Mouse (Mus musculus) ES-E14 (cell line): ENCODE measurements around the gene Gramd1b. TPM values are rescaled to one million over a fixed set of nuclear protein-coding genes. Genes with fewer than 3 reads are reported as not detected.

Experiments used
- DNase-seq: peaks from one replicate; pipeline ENCODE4 v3.0.0-alpha.2; 2013; ENCODE audit warnings: low read depth, low spot score
- H3K27ac ChIP-seq: 2 replicates; pipeline ENCODE4 v1.5.1; 2012; ENCODE audit warnings: low read depth, mild to moderate bottlenecking, low read length, moderate library complexity, mixed read lengths; ENCODE audit not compliant: poor library complexity, insufficient read depth, severe bottlenecking
- H3K36me3 ChIP-seq: 2 replicates; pipeline ENCODE4 v1.6.1; 2012; ENCODE audit warnings: mild to moderate bottlenecking, low read length, moderate library complexity, mixed read lengths; ENCODE audit not compliant: control insufficient read depth, poor library complexity, insufficient read depth, severe bottlenecking
- H3K4me1 ChIP-seq, 2 experiments: fragments of 150-350 bp in 1 of 2; sonication (generic) in 1 of 2; 2 replicates each; pipeline ENCODE4 v1.6.1; 2012; ENCODE audit warnings: low read length in 2 of 2, mild to moderate bottlenecking in 1 of 2, mixed read lengths in 1 of 2; ENCODE audit not compliant: control insufficient read depth in 2 of 2, insufficient read depth in 2 of 2, poor library complexity in 1 of 2
- H3K4me3 ChIP-seq, 2 experiments: fragments of 150-350 bp in 1 of 2; sonication (generic) in 1 of 2; 2 replicates each; pipeline ENCODE4 v1.5.1; 2012; ENCODE audit warnings: low read length in 2 of 2, low read depth in 1 of 2, mild to moderate bottlenecking in 1 of 2, mixed read lengths in 1 of 2; ENCODE audit not compliant: insufficient read depth in 1 of 2, poor library complexity in 1 of 2, severe bottlenecking in 1 of 2
- H3K9ac ChIP-seq: 2 replicates; pipeline ENCODE4 v1.6.1; 2012; ENCODE audit warnings: low read depth, mild to moderate bottlenecking, low read length, mixed read lengths; ENCODE audit not compliant: poor library complexity, insufficient read depth, severe bottlenecking
- H3K9me3 ChIP-seq: fragments of 150-350 bp; sonication (generic); 2 replicates; pipeline ENCODE4 v1.6.1; 2012; ENCODE audit warnings: low read depth, mild to moderate bottlenecking, low read length; ENCODE audit not compliant: control insufficient read depth, insufficient read depth
- CHD2 ChIP-seq: IDR thresholded peaks from 2 replicates; pipeline ENCODE4 v1.6.1; 2014; ENCODE audit warnings: mild to moderate bottlenecking, low read depth, low read length, inconsistent platforms
- HCFC1 ChIP-seq: IDR thresholded peaks from 2 replicates; pipeline ENCODE4 v1.6.1; 2012; ENCODE audit warnings: low read length, inconsistent platforms, borderline replicate concordance; ENCODE audit not compliant: insufficient read depth
- MAFK ChIP-seq: IDR thresholded peaks from 2 replicates; pipeline ENCODE4 v1.6.1; 2014; ENCODE audit warnings: mild to moderate bottlenecking, low read depth, low read length, inconsistent platforms; ENCODE audit not compliant: insufficient read depth
- ZC3H11A ChIP-seq: IDR thresholded peaks from 2 replicates; pipeline ENCODE4 v1.6.1; 2012; ENCODE audit warnings: low read depth, mild to moderate bottlenecking, inconsistent platforms, low read length, borderline replicate concordance
- ZNF384 ChIP-seq: IDR thresholded peaks from 2 replicates; pipeline ENCODE4 v1.6.1; 2012; ENCODE audit warnings: low read depth, low read length, inconsistent platforms
- in situ Hi-C, 2 experiments: fragments of 600-800 bp; cut with MboI; formaldehyde crosslinking; loops; one replicate each; pipeline ENCODE4 v1.15.1; 2025; ENCODE audit warnings: low sequenced_read_pairs in 2 of 2, inconsistent platforms in 1 of 2; ENCODE audit not compliant: unreplicated experiment in 2 of 2
- total RNA-seq: library from RNA; depleted of rRNA; stranded (reverse); fragments of 300-350 nt; gene quantifications from 2 replicates; pipeline ENCODE4 v1.2.3, GENCODE M21; 2012

Gramd1b gene
- total RNA-seq, 1 experiment: 24.1 TPM

DNA sequence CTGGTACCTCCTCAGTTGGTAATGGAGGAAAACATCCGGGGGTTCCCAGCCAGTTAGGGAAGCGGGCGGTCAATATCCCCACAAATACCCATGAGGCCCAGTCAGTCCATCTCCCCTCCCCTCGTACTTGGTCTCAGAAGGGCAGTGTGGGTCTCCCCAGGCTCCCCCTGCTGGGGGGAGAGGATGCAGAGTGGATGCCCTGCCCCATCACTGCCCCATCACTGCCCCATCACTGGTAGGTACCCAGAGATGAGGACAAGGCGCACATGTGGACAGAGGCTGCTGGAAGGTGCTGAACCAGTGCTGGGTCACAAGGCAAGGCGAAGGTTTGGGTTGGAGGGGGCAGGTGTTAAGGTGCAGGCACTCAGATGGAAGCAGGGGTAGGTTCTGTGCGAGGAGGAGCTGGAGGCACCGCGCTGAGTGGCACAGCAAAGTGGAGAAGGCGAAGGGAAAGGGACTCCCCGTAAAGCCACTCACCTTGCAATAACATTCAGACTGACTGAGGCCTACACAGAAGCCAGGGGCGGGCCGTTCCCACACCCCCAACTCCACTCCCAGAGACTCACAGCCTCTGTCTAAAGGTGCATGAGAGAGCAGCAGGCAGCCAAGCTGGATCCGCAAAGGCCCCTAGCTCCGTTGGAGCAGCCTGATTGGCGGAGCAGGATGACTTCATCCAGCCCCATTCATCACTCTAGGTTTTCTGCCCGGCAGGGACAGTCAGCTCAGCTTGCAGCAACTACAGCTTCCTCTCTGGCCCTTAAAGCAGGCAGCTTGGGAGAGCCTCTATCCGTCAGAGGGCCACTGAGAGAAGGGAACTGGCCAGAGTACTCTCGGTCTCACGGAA is 139.1 kb downstream of the Gramd1b start:
- DNase-seq: no peak
- H3K27ac ChIP-seq: no peak overlapping the region
- no peak for TF ChIP-seq CHD2
- no peak for TF ChIP-seq ZC3H11A
- TF ChIP-seq MAFK: no peak
- no peak for TF ChIP-seq HCFC1
- TF ChIP-seq ZNF384: no peak
- peaks cover 4 to 13% of the 10 kb centered on the region in 2 experiments; a peak in 3 of 4 replicates for H3K4me1 ChIP-seq
- H3K9me3 ChIP-seq: no peaks in the 10 kb centered on the region
- peak overlapping the region; percentile 40 to 45 for H3K4me3 ChIP-seq
- in situ Hi-C loops: no loop called here
- H3K36me3 ChIP-seq: no peaks in the 10 kb centered on the region
- peak overlapping the region; percentile 66 for H3K9ac ChIP-seq

DNA sequence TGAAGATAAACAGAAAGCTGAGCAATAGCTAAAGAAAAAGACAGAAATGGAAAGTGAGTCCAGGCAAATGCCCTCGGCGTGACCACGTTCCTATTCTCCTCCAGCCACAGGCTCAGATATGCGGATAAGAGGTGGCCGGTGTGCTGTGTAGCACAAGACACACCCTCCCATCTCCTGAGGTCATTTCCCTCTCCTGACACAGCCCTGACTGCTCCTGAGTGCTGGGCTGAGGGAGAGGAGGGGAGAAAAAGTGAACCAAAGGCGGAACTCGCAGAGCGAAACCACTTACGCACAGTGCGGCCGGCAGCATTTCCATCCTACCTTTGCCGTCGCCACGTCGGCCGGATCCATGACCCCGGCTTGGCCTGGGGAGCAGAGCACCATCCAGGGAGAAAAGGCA is 139.8 kb downstream of the Gramd1b start:
- H3K4me3 ChIP-seq: peak overlapping the region; percentile 40 to 45
- no peak for TF ChIP-seq MAFK
- no peak for TF ChIP-seq HCFC1
- TF ChIP-seq ZNF384: no peak
- no peak for TF ChIP-seq CHD2
- no peak for TF ChIP-seq ZC3H11A
- H3K27ac ChIP-seq: no peak overlapping the region
- in situ Hi-C loops: no loop called here
- H3K9ac ChIP-seq: peak overlapping the region; percentile 66
- peaks cover 4 to 13% of the 10 kb centered on the region in 2 experiments; a peak in 3 of 4 replicates for H3K4me1 ChIP-seq
- DNase-seq: no peak
- no peaks in the 10 kb centered on the region for H3K9me3 ChIP-seq
- H3K36me3 ChIP-seq: no peaks in the 10 kb centered on the region

DNA sequence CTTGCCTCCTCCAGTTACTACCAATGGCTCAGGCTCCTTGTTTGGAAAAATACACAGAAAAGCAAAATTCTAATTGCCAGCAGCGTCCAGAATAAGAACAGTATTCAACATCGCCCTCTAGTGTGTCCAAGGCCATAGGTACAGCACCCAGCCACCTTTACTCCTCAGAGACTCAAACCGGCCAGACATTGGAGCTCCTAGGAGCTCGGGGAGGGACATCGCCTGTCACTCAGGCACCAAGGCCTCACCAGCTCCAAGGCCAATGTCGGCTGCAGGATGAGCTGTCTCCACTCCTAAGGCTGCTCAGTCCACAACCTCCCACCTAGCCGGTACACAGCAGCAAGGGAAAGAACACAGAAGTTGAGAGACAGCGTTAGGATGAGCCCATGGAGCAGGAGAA is 140.3 kb downstream of the Gramd1b start:
- H3K4me1 ChIP-seq: peaks cover 4 to 13% of the 10 kb centered on the region in 2 experiments; a peak in 3 of 4 replicates
- H3K36me3 ChIP-seq: no peaks in the 10 kb centered on the region
- no peak for DNase-seq
- peak overlapping the region; percentile 40 to 45; a peak in 3 of 4 replicates for H3K4me3 ChIP-seq
- in situ Hi-C loops: no loop called here
- H3K27ac ChIP-seq: no peak overlapping the region
- H3K9ac ChIP-seq: peak overlapping the region; percentile 66
- no peak for TF ChIP-seq ZC3H11A
- no peak for TF ChIP-seq MAFK
- no peaks in the 10 kb centered on the region for H3K9me3 ChIP-seq

DNA sequence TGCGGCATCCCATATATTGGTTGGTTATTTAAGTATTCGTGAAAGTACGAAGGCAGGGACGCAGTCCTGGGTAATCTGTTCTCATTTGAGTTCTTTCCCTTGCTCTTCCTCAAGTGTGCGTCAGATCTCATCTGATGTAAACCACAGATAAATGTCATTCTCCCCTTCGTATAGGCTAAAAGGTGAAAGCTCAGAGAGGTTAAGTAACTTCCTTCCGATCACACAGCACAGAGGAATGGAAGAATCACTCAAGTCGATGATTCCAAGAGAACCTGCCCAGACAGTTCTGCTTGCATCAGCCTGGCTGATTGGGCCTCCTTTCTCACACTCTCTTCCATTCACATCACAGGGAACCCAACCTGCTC is 140.8 kb downstream of the Gramd1b start:
- no peaks in the 10 kb centered on the region for H3K36me3 ChIP-seq
- H3K4me3 ChIP-seq: no peak overlapping the region
- no peaks in the 10 kb centered on the region for H3K9me3 ChIP-seq
- TF ChIP-seq MAFK: no peak
- no peak for TF ChIP-seq HCFC1
- no peak for TF ChIP-seq ZC3H11A
- no peak for TF ChIP-seq ZNF384
- TF ChIP-seq CHD2: no peak
- H3K27ac ChIP-seq: no peak overlapping the region
- in situ Hi-C loops: no loop called here
- H3K4me1 ChIP-seq: peaks cover 4 to 13% of the 10 kb centered on the region in 2 experiments; a peak in 3 of 4 replicates
- no peak overlapping the region for H3K9ac ChIP-seq
- DNase-seq: no peak
